ENCODE assay signal across 11 mouse cellular contexts in genomic region chr16:25220552-25220951, GRCm38 (mm10).
DNase-seq lines count a peak whose midpoint lies in the region; ATAC-seq lines count a peak whose summit lies in the region.
"Had no signal": no experiment of that assay in that cellular context is flagged by ENCODE, and none has a peak within 500 bp of the region (broad histone marks: within the 10 kb centered on the region; RNA-seq: fewer than 3 reads in every experiment).

No protein-coding gene starts in this region.

- no peak for ATAC-seq in megakaryocyte, adult 5-6 weeks (ENCODE audit: poor library complexity, severe bottlenecking)
- ATAC-seq: hindbrain, embryonic 16.5 days had no signal

- DNase-seq in gastrocnemius, adult 18-20 months (ENCODE audit: low spot score): peak; percentile 92
- no peak for DNase-seq in gastrocnemius, postnatal 4 days (ENCODE audit: low spot score in 2 of 2)
- DNase-seq in 3134 (ENCODE audit: extremely low read depth, insufficient read length, low spot score): peak; percentile 10
- peak; percentile 93 for DNase-seq in fibroblast of lung, adult 2 months (ENCODE audit: low read depth)
- DNase-seq in kidney, postnatal 10 days: peak; percentile 11
- DNase-seq in layer of hippocampus, adult 18-20 months (ENCODE audit: low spot score in 2 of 2): no peak
- DNase-seq in left cerebral cortex, adult 8-10 months (ENCODE audit: low spot score in 2 of 2): no peak
- DNase-seq: cerebellum, adult 8-10 months; right cerebral cortex, postnatal 25 days had no signal

Comparison
In these comparisons a context has a peak if more than half of its experiments do, and no peak if none do; other contexts are left out.
1. DNase-seq: peak in gastrocnemius, adult 18-20 months (single experiment), 3134 (single experiment), fibroblast of lung, adult 2 months (single experiment) and kidney, postnatal 10 days (single experiment); none in gastrocnemius, postnatal 4 days (0 of 2), layer of hippocampus, adult 18-20 months (0 of 2) and left cerebral cortex, adult 8-10 months (0 of 2).